Mouse (Mus musculus) intestine, embryonic 16.5 days (tissue): ENCODE results near the gene Nav2. TPM values are rescaled to one million over a fixed set of nuclear protein-coding genes. Genes with fewer than 3 reads are reported as not detected.

Experiments
- ATAC-seq: fragments of 200-750 bp; cut with Nextera tagmentation; 2 replicates; pipeline ENCODE4 v1.8.0; 2017; ENCODE audit warnings: moderate TSS enrichment, moderate library complexity
- H3K27ac ChIP-seq: fragments of 300-500 bp; sonication (generic); 2 replicates; pipeline ENCODE4 v1.5.1; 2014; ENCODE audit warnings: mild to moderate bottlenecking, low read length
- H3K27me3 ChIP-seq: fragments of 300-500 bp; sonication (generic); replicated peaks from 2 replicates; pipeline ENCODE4 v1.6.1; 2014; ENCODE audit warnings: low read length, control low read depth, mixed read lengths; ENCODE audit not compliant: control insufficient read depth, insufficient read depth
- H3K36me3 ChIP-seq: fragments of 300-500 bp; sonication (generic); 2 replicates; pipeline ENCODE4 v1.6.1; 2014; ENCODE audit warnings: low read length, control low read depth; ENCODE audit not compliant: control insufficient read depth, insufficient read depth
- H3K4me1 ChIP-seq: fragments of 300-500 bp; sonication (generic); 2 replicates; pipeline ENCODE4 v1.6.1; 2014; ENCODE audit warnings: low read length, control low read depth, mixed read lengths; ENCODE audit not compliant: control insufficient read depth, insufficient read depth
- H3K4me2 ChIP-seq: fragments of 300-500 bp; sonication (generic); 2 replicates; pipeline ENCODE4 v1.6.1; 2014; ENCODE audit warnings: low read depth, low read length, control low read depth
- H3K4me3 ChIP-seq: fragments of 300-500 bp; sonication (generic); 2 replicates; pipeline ENCODE4 v1.5.1; 2014; ENCODE audit warnings: mild to moderate bottlenecking, low read length
- H3K9ac ChIP-seq: fragments of 300-500 bp; sonication (generic); 2 replicates; pipeline ENCODE4 v1.6.1; 2014; ENCODE audit warnings: low read depth, low read length
- H3K9me3 ChIP-seq: fragments of 300-500 bp; sonication (generic); 2 replicates; pipeline ENCODE4 v1.6.1; 2016; ENCODE audit warnings: low read length, control low read depth; ENCODE audit not compliant: control insufficient read depth
- WGBS: fragments of 180-500 bp; shearing (Covaris S2); extraction: QIAGEN DNeasy Blood & Tissue Kit; methylation state at CpG from one replicate; pipeline ENCODE4 v1.1.7; 2014; 5-methylcytosine and 5-hydroxymethylcytosine counted together
- polyA plus RNA-seq: library from polyadenylated mRNA; unstranded; fragments of >200 nt; fragmentation: Nextera tagmentation; extraction: Ambion mirVana; gene quantifications from 2 replicates; pipeline ENCODE4 v1.2.1, GENCODE M21; 2015

Gene Nav2
- polyA plus RNA-seq, 1 experiment from 2014 or later, result 15.3 TPM

DNA sequence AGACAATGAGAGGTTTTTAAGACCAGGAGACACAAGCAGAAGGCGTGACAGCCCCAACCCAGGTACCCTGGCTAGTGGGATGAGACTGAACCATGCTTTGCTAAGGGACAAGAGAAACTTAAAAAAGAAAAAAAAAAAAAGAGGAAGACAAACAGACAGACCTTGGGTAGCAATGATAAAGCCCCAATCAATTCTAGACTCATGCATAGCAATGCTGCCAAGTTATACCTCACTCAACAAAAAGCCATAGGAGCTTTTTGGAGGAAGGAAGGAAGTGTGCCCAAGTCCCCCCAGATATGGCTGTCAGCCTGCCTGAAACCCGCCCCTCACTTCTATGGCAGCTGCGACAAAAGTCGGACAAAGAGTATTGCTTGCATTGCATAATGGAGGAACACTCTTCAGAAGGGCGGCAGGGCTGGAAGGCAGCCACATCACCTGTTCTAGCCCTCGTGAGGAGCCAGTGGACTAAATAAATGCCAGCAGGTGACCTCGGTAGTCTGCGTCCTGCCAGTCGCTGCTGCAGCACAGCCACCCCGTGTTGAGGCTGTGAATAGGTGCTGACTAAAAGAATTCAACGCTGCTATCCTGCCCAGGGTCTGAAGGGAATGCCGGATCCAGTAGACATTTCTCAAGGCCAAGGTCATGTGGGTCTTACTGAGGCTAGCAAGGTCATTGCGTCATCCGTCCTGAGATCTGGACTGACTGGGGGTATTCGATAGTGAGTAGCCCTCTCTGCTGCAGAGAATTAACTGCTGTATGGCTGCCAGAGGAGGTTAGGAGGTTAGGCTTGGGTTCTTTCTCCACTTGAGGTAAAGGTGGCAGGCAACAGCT lies 696.7 kb downstream of the Nav2 start:
- no peak overlapping the region for H3K9ac ChIP-seq
- no peak overlapping the region for H3K27ac ChIP-seq
- H3K9me3 ChIP-seq, result no peaks in the 10 kb centered on the region
- WGBS, result 87% methylated on average over 15 of the region's 15 CpGs
- H3K4me2 ChIP-seq, result no peak overlapping the region
- no peak overlapping the region for H3K4me3 ChIP-seq
- no peaks in the 10 kb centered on the region for H3K4me1 ChIP-seq
- H3K36me3 ChIP-seq, result peaks cover 9% of the 10 kb centered on the region
- no peaks in the 10 kb centered on the region for H3K27me3 ChIP-seq
- ATAC-seq, result no peak

- ATAC-seq, result peak; percentile 64
- no peak overlapping the region for H3K4me3 ChIP-seq
- H3K4me1 ChIP-seq, result no peaks in the 10 kb centered on the region
- no peaks in the 10 kb centered on the region for H3K9me3 ChIP-seq
- WGBS, result 6% methylated on average over 6 of the region's 7 CpGs
- H3K27me3 ChIP-seq, result no peaks in the 10 kb centered on the region
- H3K36me3 ChIP-seq, result no peaks in the 10 kb centered on the region
- no peak overlapping the region for H3K4me2 ChIP-seq
- H3K27ac ChIP-seq, result no peak overlapping the region
- H3K9ac ChIP-seq, result no peak overlapping the region
Measured at GRCm38 (mm10) chr7:49616258-49616735, 707.8 kb downstream of the Nav2 start.

GRCm38 (mm10) chr7:49617087-49617486 lies 708.6 kb downstream of the Nav2 start:
- no peaks in the 10 kb centered on the region for H3K36me3 ChIP-seq
- no peaks in the 10 kb centered on the region for H3K4me1 ChIP-seq
- H3K27ac ChIP-seq, result no peak overlapping the region
- H3K4me2 ChIP-seq, result no peak overlapping the region
- no peaks in the 10 kb centered on the region for H3K9me3 ChIP-seq
- no peak for ATAC-seq
- H3K4me3 ChIP-seq, result no peak overlapping the region
- H3K27me3 ChIP-seq, result no peaks in the 10 kb centered on the region; the same call in 1 of the 2 replicates
- 74% methylated on average over 4 of the region's 4 CpGs for WGBS
- no peak overlapping the region for H3K9ac ChIP-seq

DNA sequence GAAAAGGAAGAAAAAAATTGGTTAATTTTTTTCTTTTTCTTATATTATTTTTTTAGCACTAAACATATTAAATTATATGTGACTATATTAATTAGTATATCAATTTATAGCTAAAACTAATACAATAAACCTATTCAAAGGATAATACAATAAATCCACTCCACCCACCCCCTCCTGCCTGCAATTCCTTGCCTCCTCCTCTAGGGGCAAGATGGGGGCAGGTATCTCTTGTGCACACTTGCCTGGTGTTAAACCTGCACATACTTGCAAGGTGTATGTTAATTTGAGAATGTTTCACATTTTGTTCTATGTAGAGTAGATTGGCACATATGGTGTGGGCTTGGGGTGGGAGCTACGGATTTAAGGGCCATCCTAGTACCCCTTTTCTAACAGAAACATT lies 711.6 kb downstream of the Nav2 start:
- Histone ChIP-seq H3K36me3 (no peaks in the 10 kb centered on the region), H3K4me2 (no peak overlapping the region), H3K27ac (no peak overlapping the region), H3K9me3 (no peaks in the 10 kb centered on the region), H3K9ac (no peak overlapping the region), H3K4me1 (no peaks in the 10 kb centered on the region), H3K27me3 (no peaks in the 10 kb centered on the region; the same call in 1 of the 2 replicates), H3K4me3 (no peak overlapping the region)
- WGBS, result 69% methylated on average over 1 of the region's 1 CpGs
- ATAC-seq, result no peak

DNA sequence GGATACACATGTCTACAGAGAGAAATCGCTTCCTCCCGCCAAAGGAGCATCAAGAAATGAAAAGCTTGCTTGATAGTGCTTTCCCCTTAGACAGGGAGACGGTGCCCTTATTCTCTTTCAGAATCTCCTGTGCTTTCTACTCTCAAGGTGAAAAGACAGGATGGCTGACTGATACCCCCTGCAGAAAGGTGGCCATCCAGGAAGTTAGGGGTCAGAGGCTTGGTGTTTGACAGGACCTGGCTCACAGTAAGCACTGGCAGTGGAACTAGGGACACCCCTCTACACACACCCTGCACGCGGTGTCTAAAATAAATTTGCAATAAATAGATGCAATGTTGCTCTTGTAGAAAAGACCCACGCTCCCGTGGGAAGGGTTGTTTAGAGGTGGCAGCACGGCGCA lies 723.4 kb downstream of the Nav2 start:
- H3K4me3 ChIP-seq, result no peak overlapping the region
- H3K4me1 ChIP-seq, result peaks cover 21% of the 10 kb centered on the region
- H3K4me2 ChIP-seq, result no peak overlapping the region
- no peak overlapping the region for H3K9ac ChIP-seq
- peaks cover 54% of the 10 kb centered on the region for H3K27me3 ChIP-seq
- ATAC-seq, result no peak
- H3K36me3 ChIP-seq, result no peaks in the 10 kb centered on the region
- no peaks in the 10 kb centered on the region for H3K9me3 ChIP-seq
- H3K27ac ChIP-seq, result no peak overlapping the region
- 15% methylated on average over 9 of the region's 9 CpGs for WGBS

DNA sequence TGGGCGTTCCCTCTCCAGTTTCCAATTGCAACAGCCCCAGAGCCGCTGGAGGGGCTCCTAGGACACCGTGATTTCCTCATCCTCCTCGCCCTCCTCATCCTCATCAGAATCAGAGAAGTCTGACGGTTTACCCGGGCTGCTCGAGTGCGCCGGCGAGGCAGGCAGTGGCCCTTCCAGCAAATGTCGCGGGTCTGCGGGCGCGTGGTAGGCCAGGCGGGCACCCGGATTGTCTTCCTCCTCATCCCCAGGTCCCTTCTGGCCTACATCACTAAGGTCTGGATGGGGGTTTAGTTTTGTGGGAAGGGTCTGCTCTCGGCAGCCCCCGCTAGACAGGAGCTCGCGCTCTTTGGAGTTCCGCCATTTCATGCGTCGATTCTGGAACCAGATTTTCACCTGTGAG lies 723.9 kb downstream of the Nav2 start:
- no peaks in the 10 kb centered on the region for H3K9me3 ChIP-seq
- H3K27me3 ChIP-seq, result peaks cover 55% of the 10 kb centered on the region
- ATAC-seq, result no peak
- 4% methylated on average over 24 of the region's 24 CpGs for WGBS
- H3K36me3 ChIP-seq, result no peaks in the 10 kb centered on the region
- peaks cover 21% of the 10 kb centered on the region for H3K4me1 ChIP-seq
- H3K9ac ChIP-seq, result no peak overlapping the region
- no peak overlapping the region for H3K4me3 ChIP-seq
- no peak overlapping the region for H3K4me2 ChIP-seq
- no peak overlapping the region for H3K27ac ChIP-seq

DNA sequence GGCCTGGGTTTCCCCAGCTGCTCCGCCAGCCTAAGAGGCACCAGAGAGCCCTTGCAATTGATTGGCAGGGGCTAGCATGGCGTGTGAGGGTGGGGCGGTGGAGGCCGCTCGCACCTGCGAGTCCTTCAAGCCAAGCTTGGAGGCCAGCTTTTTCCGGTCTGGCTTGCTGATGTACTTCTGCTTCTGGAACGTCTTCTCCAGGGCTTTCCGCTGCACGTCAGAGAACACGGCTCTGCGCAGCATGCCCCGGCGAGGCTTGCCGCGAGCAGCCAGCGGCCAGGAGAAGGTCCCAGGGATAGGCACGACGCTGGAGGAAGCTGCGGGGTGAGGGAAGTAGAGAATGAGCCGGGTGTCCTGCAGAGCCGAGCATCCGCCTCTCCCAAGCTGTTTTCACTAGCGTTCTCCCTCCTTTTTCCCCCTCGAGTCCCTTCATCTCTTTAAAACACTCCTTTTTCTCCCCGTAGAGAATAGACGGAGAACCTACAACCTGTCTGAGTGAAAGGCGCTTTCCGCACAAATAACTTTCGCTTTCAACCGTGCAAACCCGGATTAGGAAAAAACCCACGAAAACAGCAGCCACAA lies 725.0 kb downstream of the Nav2 start:
- Histone ChIP-seq H3K4me2 (peak overlapping the region; percentile 75), H3K9ac (peak overlapping the region; percentile 24; the same call in 1 of the 2 replicates), H3K4me3 (peak overlapping the region; percentile 43), H3K27me3 (peaks cover 62% of the 10 kb centered on the region), H3K4me1 (peaks cover 21% of the 10 kb centered on the region), H3K36me3 (no peaks in the 10 kb centered on the region), H3K27ac (no peak overlapping the region), H3K9me3 (no peaks in the 10 kb centered on the region)
- peak; percentile 70 for ATAC-seq
- under 1% methylated on average over 33 of the region's 33 CpGs for WGBS

DNA sequence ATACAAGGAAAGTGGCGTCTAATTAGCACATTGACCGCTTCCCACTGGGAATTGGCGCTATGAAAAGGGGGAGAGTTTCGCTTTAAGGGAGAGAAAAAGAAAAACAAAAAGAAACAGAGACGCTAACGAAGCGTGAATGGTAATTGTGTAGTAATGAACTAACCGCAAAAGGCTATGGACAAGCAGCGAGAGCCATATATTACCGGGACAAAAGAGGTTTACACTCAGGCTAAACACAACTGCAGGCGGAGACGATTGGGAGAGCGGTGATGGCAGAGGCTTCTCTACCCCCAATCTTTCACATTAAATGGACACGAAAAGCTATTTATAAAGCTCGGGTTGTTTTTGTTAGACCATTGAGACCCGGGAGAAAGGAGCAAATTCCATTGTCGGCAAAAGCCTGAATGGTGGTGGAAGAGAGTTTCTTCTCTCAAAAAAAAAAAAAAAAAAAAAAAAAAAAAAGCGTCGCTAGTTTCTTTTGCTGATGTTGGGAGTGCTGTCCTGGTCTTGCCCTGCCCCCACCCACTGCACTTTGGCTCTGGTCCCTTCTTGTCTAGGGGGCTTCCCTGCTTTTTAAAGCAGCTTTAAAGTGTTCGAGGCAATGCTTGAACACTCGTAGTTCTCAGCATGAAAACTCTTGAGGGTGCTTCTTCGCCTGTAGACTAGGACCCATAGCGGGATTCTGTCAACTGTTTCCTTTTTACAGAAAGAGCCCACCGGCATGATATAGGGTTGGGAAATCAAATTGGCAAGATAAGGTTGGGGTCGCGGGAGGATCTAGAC lies 726.0 kb downstream of the Nav2 start:
- Histone ChIP-seq H3K36me3 (no peaks in the 10 kb centered on the region), H3K27ac (no peak overlapping the region), H3K4me3 (peak overlapping the region; percentile 43), H3K9me3 (no peaks in the 10 kb centered on the region), H3K9ac (no peak overlapping the region), H3K4me1 (peaks cover 21% of the 10 kb centered on the region), H3K27me3 (peaks cover 67% of the 10 kb centered on the region), H3K4me2 (peak overlapping the region; percentile 75)
- WGBS, result 2% methylated on average over 26 of the region's 26 CpGs
- ATAC-seq, result no peak

GRCm38 (mm10) chr7:49635074-49635621 lies 726.6 kb downstream of the Nav2 start:
- no peaks in the 10 kb centered on the region for H3K36me3 ChIP-seq
- H3K27ac ChIP-seq, result no peak overlapping the region
- ATAC-seq, result no peak
- no peak overlapping the region for H3K9ac ChIP-seq
- no peak overlapping the region for H3K4me2 ChIP-seq
- H3K4me3 ChIP-seq, result peak overlapping the region; percentile 10; the same call in 1 of the 2 replicates
- under 1% methylated on average over 35 of the region's 35 CpGs for WGBS
- peaks cover 74% of the 10 kb centered on the region for H3K27me3 ChIP-seq
- peaks cover 21% of the 10 kb centered on the region for H3K4me1 ChIP-seq
- H3K9me3 ChIP-seq, result no peaks in the 10 kb centered on the region
